20 mouse cellular contexts compared by ENCODE assay signal in genomic region chr19:44064734-44065133, GRCm38 (mm10). TPM values are rescaled to one million over a fixed set of nuclear protein-coding genes. Genes with fewer than 3 reads are reported as not detected.
DNase-seq lines count a peak whose midpoint lies in the region; ATAC-seq and TF ChIP-seq lines count a peak whose summit lies in the region.
"Had no signal": no experiment of that assay in that cellular context is flagged by ENCODE, and none has a peak within 500 bp of the region (broad histone marks: within the 10 kb centered on the region; RNA-seq: fewer than 3 reads in every experiment).

No protein-coding gene starts in this region.

- no peak overlapping the region for H3K27ac ChIP-seq in kidney, embryonic 14.5 days (ENCODE audit: low read depth, low read length)
- no peak overlapping the region for H3K27ac ChIP-seq in stomach, postnatal 0 days (replicated peaks)
- H3K27ac ChIP-seq: forebrain, embryonic 13.5 days; heart, embryonic 13.5 days had no signal

- H3K36me3 ChIP-seq in kidney, embryonic 14.5 days (ENCODE audit: control insufficient read depth, insufficient read depth, low read length): peaks cover 30% of the 10 kb centered on the region; the same call in 1 of the 2 replicates
- H3K36me3 ChIP-seq in stomach, postnatal 0 days (ENCODE audit: control insufficient read depth, insufficient read depth, low read length): peaks cover 6% of the 10 kb centered on the region

- peaks cover 6% of the 10 kb centered on the region; the same call in 1 of the 2 replicates for H3K4me1 ChIP-seq in kidney, embryonic 14.5 days (ENCODE audit: control insufficient read depth, insufficient read depth, low read length)
- H3K4me1 ChIP-seq in lung, adult 2 months (ENCODE audit: control insufficient read depth, insufficient read depth, low read length): peaks cover 5% of the 10 kb centered on the region
- H3K4me1 ChIP-seq in stomach, postnatal 0 days (replicated peaks; ENCODE audit: control insufficient read depth, insufficient read depth): 0 out of 2 replicates have a peak, but pooled peaks cover 2% of the 10 kb centered on the region

- no peaks in the 10 kb centered on the region for H3K27me3 ChIP-seq in kidney, embryonic 14.5 days (ENCODE audit: control insufficient read depth, insufficient read depth, low read length)
- H3K27me3 ChIP-seq in stomach, postnatal 0 days (ENCODE audit: control insufficient read depth, insufficient read depth, low read length): no peaks in the 10 kb centered on the region
- H3K27me3 ChIP-seq: forebrain, embryonic 13.5 days; heart, embryonic 13.5 days had no signal

- DNase-seq in kidney, adult 9 months: peak; percentile 33
- peak; percentile 48 for DNase-seq in lung, postnatal 25 days (ENCODE audit: low spot score)
- no peak for DNase-seq in lung, adult 2 months
- no peak for DNase-seq in stomach, postnatal 0 days (ENCODE audit: low spot score)
- DNase-seq in layer of hippocampus, adult 8-10 months (ENCODE audit: low spot score in 2 of 2): no peak
- DNase-seq: adrenal gland, adult 2 months; adrenal gland, postnatal 25 days; cerebellum, adult 18-20 months; cerebellum, adult 9-11 months; cerebellum, postnatal 36 days; forebrain, postnatal 0 days; gastrocnemius, postnatal 14 days; heart, postnatal 36 days had no signal

- no peak for TF ChIP-seq POLR2A in lung, adult 2 months (IDR thresholded peaks at IDR 0.05; ENCODE audit: borderline replicate concordance, extremely low read depth, low read depth, low read length)

- no peak overlapping the region for H3K4me3 ChIP-seq in kidney, embryonic 14.5 days (ENCODE audit: low read length)
- H3K4me3 ChIP-seq in lung, adult 2 months (replicated peaks; ENCODE audit: extremely low read depth, low read depth, low read length): no peak overlapping the region
- no peak overlapping the region for H3K4me3 ChIP-seq in stomach, postnatal 0 days (ENCODE audit: low read depth, low read length)
- H3K4me3 ChIP-seq: forebrain, embryonic 13.5 days; heart, embryonic 13.5 days had no signal

- 95% methylated on average over 2 of the region's 2 CpGs for WGBS in kidney, embryonic 14.5 days
- WGBS in lung, adult 2 months: 71% methylated on average over 2 of the region's 2 CpGs
- 75% methylated on average over 2 of the region's 2 CpGs for WGBS in stomach, postnatal 0 days

- TF ChIP-seq CTCF in lung, adult 2 months (IDR thresholded peaks at IDR 0.05; ENCODE audit: insufficient read depth, low read length): no peak
- TF ChIP-seq CTCF in stomach, postnatal 0 days (IDR thresholded peaks at IDR 0.05; ENCODE audit: low read depth): no peak

- H3K4me2 ChIP-seq in kidney, embryonic 14.5 days (replicated peaks; ENCODE audit: low read depth, low read length): no peak overlapping the region
- no peak overlapping the region for H3K4me2 ChIP-seq in stomach, postnatal 0 days (replicated peaks; ENCODE audit: low read depth)
- H3K4me2 ChIP-seq: forebrain, embryonic 13.5 days; heart, embryonic 13.5 days had no signal

- no peak for ATAC-seq in kidney, embryonic 14.5 days (ENCODE audit: low FRiP score, low TSS enrichment)
- peak; percentile 38; the same call in 1 of the 2 replicates for ATAC-seq in stomach, postnatal 0 days (ENCODE audit: low FRiP score, low TSS enrichment)
- ATAC-seq: forebrain, embryonic 13.5 days; forebrain, postnatal 0 days had no signal

- H3K9me3 ChIP-seq in kidney, embryonic 14.5 days (ENCODE audit: control insufficient read depth, low read length): no peaks in the 10 kb centered on the region
- H3K9me3 ChIP-seq in stomach, postnatal 0 days (ENCODE audit: control insufficient read depth, low read length): no peaks in the 10 kb centered on the region
- H3K9me3 ChIP-seq: forebrain, embryonic 13.5 days; heart, embryonic 13.5 days had no signal

- TF ChIP-seq EP300 in stomach, postnatal 0 days (optimal IDR thresholded peaks at IDR 0.05): no peak

- H3K9ac ChIP-seq in kidney, embryonic 14.5 days (ENCODE audit: low read depth, low read length): no peak overlapping the region
- H3K9ac ChIP-seq in stomach, postnatal 0 days (ENCODE audit: low read length): no peak overlapping the region
- H3K9ac ChIP-seq: forebrain, embryonic 13.5 days; forebrain, postnatal 0 days; heart, embryonic 13.5 days had no signal

RNA-seq across cellular contexts. Expression of gene Erlin1, which starts 4.9 kb away (rescaled TPM):
- 29.7 and 39.0 TPM in 2 replicates for polyA plus RNA-seq in kidney, embryonic 14.5 days (2014; fragmentation: Nextera tagmentation; extraction: Ambion mirVana)
- 6.5 and 7.0 TPM in 2 replicates for polyA plus RNA-seq in lung, adult 2 months (2012; rRNA removed)
- polyA plus RNA-seq in stomach, postnatal 0 days (2015; fragmentation: Nextera tagmentation; extraction: Ambion mirVana): 36.6 and 40.1 TPM in 2 replicates
- total RNA-seq in layer of hippocampus, adult 8-10 months (2022): 10 to 100 TPM; 21.3 to 25.8 (median 23.0) TPM

RNA-seq across cellular contexts. Expression of gene Cyp2c23, which starts 35.7 kb away (rescaled TPM):
- polyA plus RNA-seq in kidney, embryonic 14.5 days (2014; fragmentation: Nextera tagmentation; extraction: Ambion mirVana): 0.31 TPM in 1 of 2 replicates, not detected in the other
- polyA plus RNA-seq in lung, adult 2 months (2012; rRNA removed): 0.53 and 0.65 TPM in 2 replicates
- polyA plus RNA-seq in stomach, postnatal 0 days (2015; fragmentation: Nextera tagmentation; extraction: Ambion mirVana): 5.5 and 5.6 TPM in 2 replicates
- total RNA-seq in layer of hippocampus, adult 8-10 months (2022): not detected
- total RNA-seq: forebrain, postnatal 0 days; gastrocnemius, postnatal 14 days; heart, adult 8-10 months had no signal
- polyA plus RNA-seq: embryonic facial prominence, embryonic 14.5 days; forebrain, embryonic 13.5 days; forebrain, postnatal 0 days; heart, postnatal 0 days; hindbrain, embryonic 11.5 days had no signal

RNA-seq across cellular contexts. Expression of gene Chuk, which starts 42.5 kb away (rescaled TPM):
- 39.1 and 54.6 TPM in 2 replicates for polyA plus RNA-seq in kidney, embryonic 14.5 days (2014; fragmentation: Nextera tagmentation; extraction: Ambion mirVana)
- 10.2 and 16.1 TPM in 2 replicates for polyA plus RNA-seq in lung, adult 2 months (2012; rRNA removed)
- polyA plus RNA-seq in stomach, postnatal 0 days (2015; fragmentation: Nextera tagmentation; extraction: Ambion mirVana): 21.3 and 23.7 TPM in 2 replicates
- 10 to 100 TPM; 42.6 to 64.1 (median 51.9) TPM for total RNA-seq in layer of hippocampus, adult 8-10 months (2022)

Comparison
In these comparisons a context has a peak if more than half of its experiments do, and no peak if none do; other contexts are left out.
1. DNase-seq: peak in kidney, adult 9 months (single experiment) and lung, postnatal 25 days (single experiment); none in lung, adult 2 months (single experiment), stomach, postnatal 0 days (single experiment) and layer of hippocampus, adult 8-10 months (0 of 2).